Mouse (Mus musculus) testis, adult 2 months (tissue): ENCODE measurements at regions not wholly inside any gene's neighbourhood (a gene's known extent, or its start where the extent isn't known, plus 50 kb on each side); places are given as distances from the start of the nearest gene placed in this dataset.

Source experiments
- CTCF ChIP-seq: fragments of 200-500 bp; IDR thresholded peaks from 2 replicates; pipeline ENCODE4 v1.5.1; 2012; ENCODE audit warnings: low read depth, mild to moderate bottlenecking, inconsistent platforms, low read length, moderate library complexity; ENCODE audit not compliant: control insufficient read depth, insufficient read depth, insufficient replicate concordance
- POLR2A ChIP-seq: fragments of 200-500 bp; IDR thresholded peaks from 2 replicates; pipeline ENCODE4 v1.6.1; 2012; ENCODE audit warnings: low read depth, mild to moderate bottlenecking, inconsistent platforms, low read length, moderate library complexity; ENCODE audit not compliant: control insufficient read depth

DNA sequence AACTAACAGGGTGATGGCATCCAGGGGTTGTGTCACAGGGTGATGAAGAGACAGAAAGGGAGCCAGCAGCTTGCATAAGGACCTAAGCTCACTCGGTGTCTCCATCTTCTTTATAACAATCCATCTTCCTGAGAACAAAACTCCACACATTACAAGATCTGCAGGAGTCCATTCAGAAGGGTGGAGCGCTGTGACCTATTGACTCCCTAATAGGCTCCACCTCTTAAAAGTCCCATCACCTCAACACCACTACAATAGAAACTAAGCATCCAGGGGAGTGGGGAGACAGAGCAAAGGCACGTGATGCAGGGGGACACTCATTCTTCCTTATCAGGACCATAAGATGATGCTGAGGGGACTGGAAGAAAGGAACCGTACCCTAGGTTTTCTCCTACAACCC is 224.5 kb upstream of the Irx5 start:
- TF ChIP-seq POLR2A (no peak), CTCF (no peak)
